Mouse (Mus musculus) liver, embryonic 16.5 days (tissue): ENCODE data around the gene Itga3. TPM values are rescaled to one million over a fixed set of nuclear protein-coding genes. Genes with fewer than 3 reads are reported as not detected.

Experiments used
- ATAC-seq: fragments of 200-750 bp; cut with Nextera tagmentation; 2 replicates; pipeline ENCODE4 v1.8.0; 2017; ENCODE audit warnings: low read depth, mild to moderate bottlenecking, moderate number of reproducible peaks, moderate library complexity
- H3K27ac ChIP-seq: fragments of 300-500 bp; sonication (generic); 2 replicates; pipeline ENCODE4 v1.5.1; 2014; ENCODE audit warnings: mild to moderate bottlenecking, low read length
- H3K27me3 ChIP-seq: fragments of 300-500 bp; sonication (generic); 2 replicates; pipeline ENCODE4 v1.6.1; 2014; ENCODE audit warnings: low read depth, low read length, mixed read lengths; ENCODE audit not compliant: control insufficient read depth, insufficient read depth
- H3K36me3 ChIP-seq: fragments of 300-500 bp; sonication (generic); 2 replicates; pipeline ENCODE4 v1.6.1; 2014; ENCODE audit warnings: mild to moderate bottlenecking; ENCODE audit not compliant: control insufficient read depth, insufficient read depth
- H3K4me1 ChIP-seq: fragments of 300-500 bp; sonication (generic); 2 replicates; pipeline ENCODE4 v1.6.1; 2014; ENCODE audit warnings: low read depth, low read length, mixed read lengths; ENCODE audit not compliant: control insufficient read depth
- H3K4me2 ChIP-seq: fragments of 300-500 bp; sonication (generic); 2 replicates; pipeline ENCODE4 v1.6.1; 2014; ENCODE audit warnings: low read depth, low read length, mixed read lengths
- H3K4me3 ChIP-seq: fragments of 300-500 bp; sonication (generic); 2 replicates; pipeline ENCODE4 v1.5.1; 2014; ENCODE audit warnings: low read depth, mild to moderate bottlenecking, low read length
- H3K9ac ChIP-seq: fragments of 300-500 bp; sonication (generic); 2 replicates; pipeline ENCODE4 v1.6.1; 2014; ENCODE audit warnings: low read depth, low read length
- H3K9me3 ChIP-seq: fragments of 300-500 bp; sonication (generic); replicated peaks from 2 replicates; pipeline ENCODE4 v1.6.1; 2016; ENCODE audit warnings: low read length; ENCODE audit not compliant: control insufficient read depth
- WGBS: fragments of 180-500 bp; shearing (Covaris S2); extraction: QIAGEN DNeasy Blood & Tissue Kit; methylation state at CpG from one replicate; pipeline ENCODE4 v1.1.7; 2014; ENCODE audit not compliant: insufficient replicate concordance; 5-methylcytosine and 5-hydroxymethylcytosine counted together
- polyA plus RNA-seq: library from polyadenylated mRNA; unstranded; fragments of >200 nt; fragmentation: Nextera tagmentation; extraction: Ambion mirVana; gene quantifications from 2 replicates; pipeline ENCODE4 v1.2.1, GENCODE M21; 2015

The Itga3 gene
- polyA plus RNA-seq, 1 experiment from 2014 or later: 2.2 TPM

GRCm38 (mm10) chr11:95086229-95086628 lies 9.6 kb upstream of the Itga3 start:
- ATAC-seq: no peak
- 36% methylated on average over 5 of the region's 5 CpGs for WGBS

GRCm38 (mm10) chr11:95085710-95086109 lies 9.1 kb upstream of the Itga3 start:
- 19% methylated on average over 5 of the region's 5 CpGs for WGBS
- no peak overlapping the region for H3K27ac ChIP-seq
- H3K4me2 ChIP-seq: no peak overlapping the region
- H3K27me3 ChIP-seq: no peaks in the 10 kb centered on the region
- H3K9me3 ChIP-seq: no peaks in the 10 kb centered on the region
- no peak overlapping the region for H3K4me3 ChIP-seq
- H3K9ac ChIP-seq: no peak overlapping the region
- H3K36me3 ChIP-seq: no peaks in the 10 kb centered on the region
- ATAC-seq: no peak
- no peaks in the 10 kb centered on the region; the same call in none of the 2 replicates for H3K4me1 ChIP-seq

More at GRCm38 (mm10) chr11:95086229-95086628, 9.6 kb upstream of the Itga3 start:
- Histone ChIP-seq H3K4me2 (no peak overlapping the region), H3K27me3 (no peaks in the 10 kb centered on the region), H3K9ac (no peak overlapping the region), H3K4me1 (no peaks in the 10 kb centered on the region; the same call in none of the 2 replicates), H3K27ac (no peak overlapping the region), H3K36me3 (no peaks in the 10 kb centered on the region), H3K4me3 (no peak overlapping the region), H3K9me3 (no peaks in the 10 kb centered on the region)

- ATAC-seq: no peak
- Histone ChIP-seq H3K4me2 (no peak overlapping the region), H3K36me3 (no peaks in the 10 kb centered on the region), H3K4me1 (no peaks in the 10 kb centered on the region; the same call in none of the 2 replicates), H3K4me3 (no peak overlapping the region), H3K9me3 (no peaks in the 10 kb centered on the region), H3K27ac (no peak overlapping the region), H3K27me3 (no peaks in the 10 kb centered on the region), H3K9ac (no peak overlapping the region)
- WGBS: 37% methylated on average over 5 of the region's 5 CpGs
Observed at GRCm38 (mm10) chr11:95084811-95085382, 8.3 kb upstream of the Itga3 start.

GRCm38 (mm10) chr11:95084175-95084574 lies 7.6 kb upstream of the Itga3 start:
- Histone ChIP-seq H3K4me1 (no peaks in the 10 kb centered on the region; the same call in none of the 2 replicates), H3K9me3 (no peaks in the 10 kb centered on the region), H3K4me2 (no peak overlapping the region), H3K36me3 (no peaks in the 10 kb centered on the region), H3K27ac (no peak overlapping the region), H3K27me3 (peaks cover 4% of the 10 kb centered on the region; the same call in 1 of the 2 replicates), H3K4me3 (no peak overlapping the region), H3K9ac (no peak overlapping the region)
- WGBS: 43% methylated on average over 4 of the region's 4 CpGs
- no peak for ATAC-seq

GRCm38 (mm10) chr11:95082896-95083295 lies 6.3 kb upstream of the Itga3 start:
- 55% methylated on average over 7 of the region's 7 CpGs for WGBS
- no peak for ATAC-seq
- peaks cover 13% of the 10 kb centered on the region for H3K27me3 ChIP-seq

GRCm38 (mm10) chr11:95080783-95081182 lies 4.2 kb upstream of the Itga3 start:
- 68% methylated on average over 6 of the region's 6 CpGs for WGBS
- Histone ChIP-seq H3K27me3 (peaks cover 34% of the 10 kb centered on the region), H3K4me3 (no peak overlapping the region), H3K4me1 (no peaks in the 10 kb centered on the region; the same call in none of the 2 replicates), H3K27ac (no peak overlapping the region), H3K36me3 (no peaks in the 10 kb centered on the region), H3K9ac (no peak overlapping the region), H3K9me3 (no peaks in the 10 kb centered on the region), H3K4me2 (no peak overlapping the region)
- ATAC-seq: no peak

More at GRCm38 (mm10) chr11:95082896-95083295, 6.3 kb upstream of the Itga3 start:
- Histone ChIP-seq H3K4me2 (no peak overlapping the region), H3K9me3 (no peaks in the 10 kb centered on the region), H3K4me3 (no peak overlapping the region), H3K4me1 (no peaks in the 10 kb centered on the region; the same call in none of the 2 replicates), H3K9ac (no peak overlapping the region), H3K36me3 (no peaks in the 10 kb centered on the region), H3K27ac (no peak overlapping the region)

- H3K9ac ChIP-seq: no peak overlapping the region
- no peak overlapping the region for H3K4me3 ChIP-seq
- WGBS: 38% methylated on average over 6 of the region's 6 CpGs
- peaks cover 48% of the 10 kb centered on the region for H3K27me3 ChIP-seq
- no peaks in the 10 kb centered on the region for H3K9me3 ChIP-seq
- no peak for ATAC-seq
- H3K36me3 ChIP-seq: no peaks in the 10 kb centered on the region
- H3K4me1 ChIP-seq: peaks cover 5% of the 10 kb centered on the region
- no peak overlapping the region for H3K4me2 ChIP-seq
- no peak overlapping the region for H3K27ac ChIP-seq
Observed at GRCm38 (mm10) chr11:95079256-95079875, 2.8 kb upstream of the Itga3 start.

GRCm38 (mm10) chr11:95077956-95078355 lies 1.4 kb upstream of the Itga3 start:
- ATAC-seq: no peak
- Histone ChIP-seq H3K27me3 (peaks cover 48% of the 10 kb centered on the region), H3K9me3 (no peaks in the 10 kb centered on the region), H3K9ac (no peak overlapping the region), H3K4me2 (no peak overlapping the region), H3K4me3 (no peak overlapping the region), H3K36me3 (no peaks in the 10 kb centered on the region), H3K27ac (no peak overlapping the region), H3K4me1 (peaks cover 5% of the 10 kb centered on the region)
- WGBS: 42% methylated on average over 7 of the region's 7 CpGs

- Histone ChIP-seq H3K27me3 (peaks cover 48% of the 10 kb centered on the region), H3K9me3 (no peaks in the 10 kb centered on the region), H3K9ac (peak overlapping the region; percentile 19), H3K36me3 (no peaks in the 10 kb centered on the region), H3K4me3 (peak overlapping the region; percentile 55), H3K4me2 (peak overlapping the region; percentile 34), H3K27ac (peak overlapping the region; percentile 40; the same call in 1 of the 2 replicates), H3K4me1 (peaks cover 5% of the 10 kb centered on the region)
- WGBS: under 1% methylated on average over 42 of the region's 42 CpGs
- ATAC-seq: peak; percentile 60
Observed at GRCm38 (mm10) chr11:95076041-95076535, 513 bp downstream of the Itga3 start.
